Mouse (Mus musculus) heart, postnatal 10 days (tissue): ENCODE measurements at regions not wholly inside any gene's neighbourhood (a gene's known extent, or its start where the extent isn't known, plus 50 kb on each side); places are given as distances from the start of the nearest gene placed in this dataset.

Source experiments
- DNase-seq, 2 experiments: peaks; one replicate each; pipeline ENCODE4 v3.0.0; 2021
- intact Hi-C: fragments of 180-260 bp; cut with DNase I; formaldehyde crosslinking; loops from one replicate; pipeline ENCODE4 v1.15.1; 2025

DNA sequence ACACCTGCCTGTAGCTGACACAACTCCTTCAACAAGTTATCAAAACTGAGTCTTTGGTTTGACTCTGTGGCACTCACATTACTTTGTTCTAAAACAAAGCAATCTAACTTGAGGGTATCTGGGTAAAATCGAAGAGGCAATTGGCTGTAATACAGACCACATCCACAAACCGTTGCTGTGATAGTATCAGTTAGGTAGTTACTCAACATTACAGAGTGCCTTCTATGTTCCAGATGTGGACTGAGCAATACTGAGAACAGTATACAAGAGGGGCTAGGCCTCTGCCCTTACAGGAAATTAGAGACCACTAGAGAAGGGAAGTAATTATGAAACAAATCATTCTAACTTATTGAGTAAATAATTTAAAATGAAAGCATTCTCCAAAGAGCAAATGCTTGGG lies 300.5 kb downstream of the Gm10295 start:
- intact Hi-C loops = no loop called here
- DNase-seq = no peak

- no peak for DNase-seq
- intact Hi-C loops = no loop called here
These were observed 304.1 kb downstream of the Gm10295 start for GRCm38 (mm10) chr7:71047201-71047600.

- intact Hi-C loops = no loop called here
- no peak for DNase-seq
These were observed 304.7 kb downstream of the Gm10295 start for GRCm38 (mm10) chr7:71046596-71046995.

- DNase-seq = no peak
- intact Hi-C loops = no loop called here
These were observed 307.5 kb downstream of the Gm10295 start for GRCm38 (mm10) chr7:71043789-71044188.

GRCm38 (mm10) chr7:71043128-71043527 lies 308.2 kb downstream of the Gm10295 start:
- DNase-seq = no peak
- intact Hi-C loops = no loop called here

- no peak for DNase-seq
- intact Hi-C loops = no loop called here
These were observed 309.9 kb downstream of the Gm10295 start for GRCm38 (mm10) chr7:71041388-71041787.

DNA sequence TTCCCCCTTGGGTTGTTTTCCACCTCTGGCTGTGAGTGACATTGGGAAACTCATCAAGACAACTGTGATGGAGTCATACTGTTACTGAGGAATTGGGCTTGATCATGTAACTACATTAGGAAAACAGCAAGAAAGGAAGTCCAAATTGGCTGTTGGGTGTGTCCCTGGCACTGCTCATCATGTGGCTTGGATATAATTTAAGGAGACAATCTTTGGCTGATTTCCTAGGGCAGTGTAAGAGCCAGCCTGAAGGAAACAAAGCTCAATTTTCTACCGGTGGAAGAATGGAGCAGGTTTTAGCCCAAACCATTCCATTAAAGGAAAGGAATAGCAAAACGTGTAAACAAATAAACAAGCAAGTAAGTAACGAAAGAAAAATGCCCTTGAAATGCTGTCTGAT lies 310.4 kb downstream of the Gm10295 start:
- intact Hi-C loops = no loop called here
- DNase-seq = no peak

DNA sequence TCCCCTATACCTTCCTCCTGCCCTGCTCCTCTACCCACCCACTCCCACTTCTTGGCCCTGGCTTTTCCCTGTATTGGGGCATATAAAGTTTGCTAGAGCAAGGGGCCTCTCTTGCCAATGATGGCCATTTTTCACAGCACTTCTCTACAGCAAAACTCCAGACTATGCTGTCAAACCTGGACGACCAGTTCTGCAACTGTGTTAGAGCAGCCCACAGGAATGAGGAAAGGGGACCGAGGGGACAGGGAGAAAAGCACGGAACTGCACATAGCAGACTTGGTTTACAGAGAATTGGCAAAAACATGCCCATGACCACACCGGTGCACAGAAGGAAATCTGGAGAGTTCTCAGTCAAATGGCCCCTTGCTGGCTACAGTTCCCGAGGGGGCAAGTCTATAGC lies 312.7 kb downstream of the Gm10295 start:
- intact Hi-C loops = loop anchor here (5.0 kb wide), 1 partner anchor 54 kb away; no protein-coding TSS in a partner anchor
- DNase-seq = no peak

GRCm38 (mm10) chr7:71033121-71033520 lies 318.2 kb downstream of the Gm10295 start:
- intact Hi-C loops = no loop called here
- peak; percentile 24 to 33 for DNase-seq

DNA sequence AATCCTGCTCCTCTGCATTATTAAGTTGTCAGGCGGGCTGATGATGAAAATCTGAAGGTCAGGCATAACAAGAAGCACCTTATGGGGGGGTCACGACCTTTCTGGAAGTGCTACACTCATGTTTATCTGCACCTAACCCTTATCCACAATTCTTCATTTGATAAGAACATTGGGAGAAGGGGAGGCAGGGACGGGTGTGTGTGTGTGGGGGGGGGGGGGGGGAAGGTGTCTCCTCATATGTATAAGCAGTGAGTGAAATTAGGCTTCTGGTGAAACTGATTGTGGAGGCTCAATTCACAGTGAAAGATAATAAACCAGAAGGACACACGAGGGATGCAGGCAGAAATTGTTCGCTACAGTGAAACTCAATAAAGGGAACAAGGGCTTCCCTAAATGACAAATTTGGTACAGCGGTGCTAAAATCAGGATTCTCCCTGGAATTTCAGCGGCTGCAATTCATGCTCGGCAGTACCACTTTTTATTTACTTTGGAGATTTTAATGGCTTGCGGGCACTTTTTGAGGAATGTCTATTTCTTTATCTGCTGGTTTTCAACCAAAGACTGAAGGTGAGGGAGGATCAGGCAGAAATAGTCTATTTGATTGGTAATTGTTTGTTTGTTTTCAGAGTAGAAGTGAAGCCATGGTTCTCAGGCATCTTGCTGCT lies 327.2 kb downstream of the Gm10295 start:
- DNase-seq = no peak
- intact Hi-C loops = no loop called here

DNA sequence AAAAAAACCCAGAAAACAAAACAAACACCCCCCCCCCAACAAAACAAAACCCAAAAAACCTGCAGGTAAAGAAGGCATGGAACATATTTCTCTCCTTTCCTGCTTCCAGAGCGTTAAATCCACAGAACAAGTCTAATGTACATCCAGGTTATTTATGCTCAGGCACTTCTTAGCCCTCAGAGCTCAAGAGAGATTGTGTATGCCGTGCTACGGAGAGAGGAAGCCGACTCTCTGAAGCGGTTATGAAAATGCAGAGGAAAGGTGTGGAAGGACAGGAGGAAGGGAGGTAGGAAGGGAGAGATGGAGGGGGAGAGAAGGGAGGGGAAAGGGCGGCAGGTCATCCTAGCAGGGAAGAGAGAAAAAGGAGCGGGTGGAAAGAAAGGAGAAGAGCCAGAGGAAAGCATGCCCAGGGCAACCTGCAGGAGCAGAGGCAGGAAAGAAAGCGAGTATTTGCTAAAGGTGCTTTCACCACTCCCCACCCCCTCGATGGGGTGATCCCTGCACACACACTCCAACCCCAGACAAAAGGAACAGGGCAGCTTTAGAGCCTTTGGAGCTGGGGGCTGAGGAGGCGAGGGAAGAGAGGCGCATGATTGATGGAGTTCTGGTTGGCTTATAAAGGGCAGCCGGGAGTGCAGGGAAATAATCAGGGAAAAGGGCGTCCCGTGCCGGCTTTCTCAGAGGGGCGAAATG lies 327.9 kb downstream of the Gm10295 start:
- no peak for DNase-seq

More for the DNA sequence above, 327.9 kb downstream of the Gm10295 start:
- intact Hi-C loops = no loop called here
